ENCODE assay signal across 19 mouse cellular contexts in the genomic region with DNA sequence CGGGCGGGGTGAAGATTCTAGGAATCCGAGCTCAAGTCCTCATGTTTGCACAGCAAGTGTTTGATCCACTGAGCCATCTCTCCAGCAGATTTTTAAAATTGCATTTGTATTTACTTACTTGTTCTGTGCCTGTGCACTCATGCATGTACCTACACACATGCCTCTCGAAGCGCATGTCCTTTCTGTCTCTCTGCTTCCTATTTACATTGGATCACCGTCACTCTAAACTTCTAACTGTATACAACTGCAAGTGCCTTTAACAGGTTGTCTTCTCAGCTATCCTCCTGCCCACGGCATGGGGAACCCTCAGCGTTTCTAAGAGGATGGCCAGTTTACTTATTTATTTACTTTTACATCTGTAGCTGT.
"Had no signal": no experiment of that assay in that cellular context is flagged by ENCODE, and none has a peak within 500 bp of the region (broad histone marks: within the 10 kb centered on the region; RNA-seq: fewer than 3 reads in every experiment).

No protein-coding gene starts in this region.

- H3K4me2 ChIP-seq: kidney, embryonic 15.5 days; liver, embryonic 11.5 days; midbrain, embryonic 13.5 days; neural tube, embryonic 13.5 days had no signal

- H3K27ac ChIP-seq: kidney, embryonic 15.5 days; layer of hippocampus, adult 2 months; left cerebral cortex, adult 2 months; liver, embryonic 14.5 days; midbrain, embryonic 10.5 days; midbrain, embryonic 13.5 days; neural tube, embryonic 13.5 days had no signal

- H3K36me3 ChIP-seq: kidney, embryonic 15.5 days; midbrain, embryonic 10.5 days; midbrain, embryonic 13.5 days; neural tube, embryonic 13.5 days had no signal

- ATAC-seq: midbrain, embryonic 13.5 days; midbrain, embryonic 16.5 days had no signal

- H3K9me3 ChIP-seq: kidney, embryonic 15.5 days; megakaryocyte, embryonic 14.5 days; midbrain, embryonic 10.5 days; midbrain, embryonic 13.5 days; neural tube, embryonic 13.5 days had no signal

- H3K9ac ChIP-seq: kidney, embryonic 15.5 days; liver, embryonic 14.5 days; midbrain, embryonic 13.5 days; neural tube, embryonic 13.5 days had no signal

- H3K4me3 ChIP-seq: kidney, embryonic 15.5 days; layer of hippocampus, adult 2 months; left cerebral cortex, adult 2 months; midbrain, embryonic 10.5 days; midbrain, embryonic 13.5 days; myocyte; neural tube, embryonic 13.5 days had no signal

- DNase-seq: kidney, adult 11 months; kidney, adult 8-10 months; kidney, postnatal 25 days; layer of hippocampus, postnatal 36 days; lung, adult 2 months; retina, postnatal 1 day; right cerebral cortex, postnatal 25 days; thymus, adult 18-20 months had no signal

- H3K27me3 ChIP-seq: kidney, embryonic 15.5 days; midbrain, embryonic 13.5 days; neural tube, embryonic 13.5 days had no signal
